Mouse (Mus musculus) CH12.LX (cell line): ENCODE results near the gene Kdm5b. TPM values are rescaled to one million over a fixed set of nuclear protein-coding genes. Genes with fewer than 3 reads are reported as not detected.

Experiments used
- DNase-seq: peaks from one replicate; pipeline ENCODE4 v3.0.0-alpha.2; 2013; ENCODE audit errors: extremely low read depth
- H3K27ac ChIP-seq: 2 replicates; pipeline ENCODE4 v1.5.1; 2012; ENCODE audit warnings: low read depth, mild to moderate bottlenecking, control low read depth, moderate library complexity; ENCODE audit not compliant: insufficient read depth
- H3K27me3 ChIP-seq: replicated peaks from 2 replicates; pipeline ENCODE3; 2012; ENCODE audit warnings: inconsistent platforms
- H3K36me3 ChIP-seq, 2 experiments: replicated peaks in 1 of 2; 2 replicates each; pipeline versions ENCODE3 to v1.6.1; 2012; ENCODE audit warnings: inconsistent platforms in 1 of 2, low read length in 1 of 2, mild to moderate bottlenecking in 1 of 2, mixed read lengths in 1 of 2, moderate library complexity in 1 of 2; ENCODE audit not compliant: control insufficient read depth in 1 of 2, insufficient read depth in 1 of 2
- H3K4me1 ChIP-seq, 2 experiments: 2 replicates each; pipeline ENCODE4 v1.6.1; 2012; ENCODE audit warnings: inconsistent platforms in 1 of 2, moderate library complexity in 1 of 2; ENCODE audit not compliant: insufficient read depth in 2 of 2, control insufficient read depth in 1 of 2
- H3K4me2 ChIP-seq: 2 replicates; pipeline ENCODE4 v1.6.1; 2012; ENCODE audit warnings: low read depth, mild to moderate bottlenecking, control low read depth; ENCODE audit not compliant: poor library complexity, insufficient read depth, severe bottlenecking
- H3K4me3 ChIP-seq, 3 experiments: fragments of 150-350 bp in 1 of 3; sonication (generic) in 1 of 3; replicated peaks in 1 of 3; 2 replicates each; pipeline versions ENCODE3 to v1.5.1; 2011 to 2012; ENCODE audit warnings: low read depth in 2 of 3, low read length in 2 of 3, mild to moderate bottlenecking in 2 of 3, moderate library complexity in 2 of 3, control low read depth in 1 of 3, improper control_type of control experiment in 1 of 3, inconsistent platforms in 1 of 3, mixed read lengths in 1 of 3; ENCODE audit not compliant: poor library complexity in 1 of 3
- H3K79me2 ChIP-seq: replicated peaks from 2 replicates; pipeline ENCODE4 v1.6.1; 2012; ENCODE audit warnings: mild to moderate bottlenecking, moderate library complexity; ENCODE audit not compliant: control insufficient read depth, poor library complexity, insufficient read depth, severe bottlenecking; ENCODE audit errors: extremely low read depth
- H3K9ac ChIP-seq: 2 replicates; pipeline ENCODE4 v1.6.1; 2012; ENCODE audit warnings: low read depth, mild to moderate bottlenecking, control low read depth, moderate library complexity; ENCODE audit not compliant: insufficient read depth
- H3K9me3 ChIP-seq: replicated peaks from 2 replicates; pipeline ENCODE3; 2012; ENCODE audit warnings: low read length, inconsistent platforms, mixed read lengths
- BHLHE40 ChIP-seq: IDR thresholded peaks from 2 replicates; pipeline ENCODE4 v1.6.1; 2011; ENCODE audit warnings: mild to moderate bottlenecking, low read depth, low read length, improper control_type of control experiment
- CHD1 ChIP-seq: IDR thresholded peaks from 2 replicates; pipeline ENCODE4 v1.6.1; 2012; ENCODE audit warnings: low read depth, low read length, improper control_type of control experiment, inconsistent platforms
- CHD2 ChIP-seq: IDR thresholded peaks from 2 replicates; pipeline ENCODE4 v1.6.1; 2011; ENCODE audit warnings: low read length, improper control_type of control experiment
- E2F4 ChIP-seq: IDR thresholded peaks from 2 replicates; pipeline ENCODE4 v1.6.1; 2011; ENCODE audit warnings: low read depth, low read length, improper control_type of control experiment; ENCODE audit not compliant: insufficient replicate concordance
- ELF1 ChIP-seq: IDR thresholded peaks from 2 replicates; pipeline ENCODE4 v1.6.1; 2014; ENCODE audit warnings: low read depth, mild to moderate bottlenecking, inconsistent platforms, low read length, improper control_type of control experiment
- EP300 ChIP-seq: IDR thresholded peaks from 2 replicates; pipeline ENCODE4 v1.6.1; 2011; ENCODE audit warnings: low read length, improper control_type of control experiment
- ETS1 ChIP-seq: conservative IDR thresholded peaks from 2 replicates; pipeline ENCODE4 v1.6.1; 2012; ENCODE audit warnings: low read depth, mild to moderate bottlenecking, inconsistent platforms, low read length, improper control_type of control experiment, moderate library complexity
- JUN ChIP-seq: IDR thresholded peaks from 2 replicates; pipeline ENCODE4 v1.6.1; 2011; ENCODE audit warnings: low read depth, mild to moderate bottlenecking, low read length, improper control_type of control experiment, moderate library complexity; ENCODE audit not compliant: insufficient read depth
- JUND ChIP-seq: conservative IDR thresholded peaks from 2 replicates; pipeline ENCODE4 v1.6.1; 2011; ENCODE audit warnings: low read depth, low read length, improper control_type of control experiment
- KAT2A ChIP-seq: IDR thresholded peaks from 2 replicates; pipeline ENCODE4 v1.6.1; 2012; ENCODE audit warnings: low read length, improper control_type of control experiment, inconsistent platforms; ENCODE audit not compliant: insufficient replicate concordance
- MAFK ChIP-seq: IDR thresholded peaks from 2 replicates; pipeline ENCODE4 v1.6.1; 2011; ENCODE audit warnings: low read length, improper control_type of control experiment; ENCODE audit not compliant: insufficient replicate concordance
- MAX ChIP-seq: IDR thresholded peaks from 2 replicates; pipeline ENCODE4 v1.6.1; 2011; ENCODE audit warnings: low read length, improper control_type of control experiment
- MAZ ChIP-seq: IDR thresholded peaks from 2 replicates; pipeline ENCODE4 v1.6.1; 2012; ENCODE audit warnings: low read depth, mild to moderate bottlenecking, inconsistent platforms, low read length, improper control_type of control experiment, moderate library complexity
- MEF2A ChIP-seq: IDR thresholded peaks from 2 replicates; pipeline ENCODE4 v1.6.1; 2014; ENCODE audit warnings: low read depth, mild to moderate bottlenecking, inconsistent platforms, low read length, improper control_type of control experiment, borderline replicate concordance
- MXI1 ChIP-seq: IDR thresholded peaks from 2 replicates; pipeline ENCODE4 v1.6.1; 2011; ENCODE audit warnings: mild to moderate bottlenecking, low read depth, low read length, improper control_type of control experiment
- MYC ChIP-seq: IDR thresholded peaks from 2 replicates; pipeline ENCODE4 v1.6.1; 2011; ENCODE audit warnings: low read depth, mild to moderate bottlenecking, improper control_type of control experiment, low read length
- NELFE ChIP-seq: IDR thresholded peaks from 2 replicates; pipeline ENCODE4 v1.6.1; 2011; ENCODE audit warnings: low read depth, low read length, improper control_type of control experiment
- NRF1 ChIP-seq: IDR thresholded peaks from 2 replicates; pipeline ENCODE4 v1.6.1; 2014; ENCODE audit warnings: low read depth, mild to moderate bottlenecking, inconsistent platforms, low read length, improper control_type of control experiment, moderate library complexity
- PAX5 ChIP-seq: IDR thresholded peaks from 2 replicates; pipeline ENCODE4 v1.6.1; 2012; ENCODE audit warnings: low read length, inconsistent platforms, mixed read lengths
- RAD21 ChIP-seq: IDR thresholded peaks from 2 replicates; pipeline ENCODE4 v1.6.1; 2011; ENCODE audit warnings: low read depth, mild to moderate bottlenecking, low read length, improper control_type of control experiment, moderate library complexity
- RCOR1 ChIP-seq: conservative IDR thresholded peaks from 2 replicates; pipeline ENCODE4 v1.6.1; 2012; ENCODE audit warnings: low read depth, mild to moderate bottlenecking, inconsistent platforms, low read length, improper control_type of control experiment
- SIN3A ChIP-seq: IDR thresholded peaks from 2 replicates; pipeline ENCODE4 v1.6.1; 2012; ENCODE audit warnings: low read length, improper control_type of control experiment, inconsistent platforms
- SMC3 ChIP-seq: IDR thresholded peaks from 2 replicates; pipeline ENCODE4 v1.6.1; 2011; ENCODE audit warnings: low read depth, low read length, improper control_type of control experiment
- TCF12 ChIP-seq: IDR thresholded peaks from 2 replicates; pipeline ENCODE4 v1.6.1; 2014; ENCODE audit warnings: low read depth, mild to moderate bottlenecking, inconsistent platforms, low read length, improper control_type of control experiment
- UBTF ChIP-seq: IDR thresholded peaks from 2 replicates; pipeline ENCODE4 v1.6.1; 2012; ENCODE audit warnings: low read depth, mild to moderate bottlenecking, inconsistent platforms, low read length, improper control_type of control experiment, moderate library complexity
- USF1 ChIP-seq: IDR thresholded peaks from 2 replicates; pipeline ENCODE4 v1.6.1; 2014; ENCODE audit warnings: low read depth, mild to moderate bottlenecking, inconsistent platforms, low read length, improper control_type of control experiment
- USF2 ChIP-seq: conservative IDR thresholded peaks from 2 replicates; pipeline ENCODE4 v1.6.1; 2011; ENCODE audit warnings: low read depth, low read length, improper control_type of control experiment
- ZC3H11A ChIP-seq: IDR thresholded peaks from 2 replicates; pipeline ENCODE4 v1.6.1; 2012; ENCODE audit warnings: low read depth, mild to moderate bottlenecking, inconsistent platforms, low read length, improper control_type of control experiment
- ZKSCAN1 ChIP-seq: IDR thresholded peaks from 2 replicates; pipeline ENCODE4 v1.6.1; 2012; ENCODE audit warnings: low read depth, inconsistent platforms, low read length, improper control_type of control experiment, borderline replicate concordance
- dilution Hi-C: fragments of 300-500 bp; cut with MboI; formaldehyde crosslinking; loops from 2 replicates; pipeline ENCODE4 v1.14.3; 2020; ENCODE audit warnings: low sequenced_read_pairs; ENCODE audit not compliant: extremely low pct_unique_long_range_greater_than_20kb, extremely low pct_ligation_motif_present
- in situ Hi-C: fragments of 300-500 bp; cut with MboI; formaldehyde crosslinking; loops from 3 replicates; pipeline ENCODE4 v1.14.3; 2019; ENCODE audit warnings: low sequenced_read_pairs, low pct_ligation_motif_present, low pct_unique_long_range_greater_than_20kb, mixed read lengths
- polyA plus RNA-seq: library from polyadenylated mRNA; unstranded; fragments of >175 nt; gene quantifications from 2 replicates; pipeline ENCODE4 v1.2.1, GENCODE M21; 2012; ENCODE audit warnings: low read depth; ENCODE audit not compliant: insufficient read length
- total RNA-seq, 2 experiments: library from RNA; depleted of rRNA; stranded (reverse); fragments of 300-350 nt in 1 of 2; fragments of >200 nt in 1 of 2; gene quantifications; 2 replicates each; pipeline ENCODE4 v1.2.3; 2012 to 2014

Gene Kdm5b
- total and polyA plus RNA-seq, 3 experiments: 1.9 to 14.3 (median 4.1) TPM

DNA sequence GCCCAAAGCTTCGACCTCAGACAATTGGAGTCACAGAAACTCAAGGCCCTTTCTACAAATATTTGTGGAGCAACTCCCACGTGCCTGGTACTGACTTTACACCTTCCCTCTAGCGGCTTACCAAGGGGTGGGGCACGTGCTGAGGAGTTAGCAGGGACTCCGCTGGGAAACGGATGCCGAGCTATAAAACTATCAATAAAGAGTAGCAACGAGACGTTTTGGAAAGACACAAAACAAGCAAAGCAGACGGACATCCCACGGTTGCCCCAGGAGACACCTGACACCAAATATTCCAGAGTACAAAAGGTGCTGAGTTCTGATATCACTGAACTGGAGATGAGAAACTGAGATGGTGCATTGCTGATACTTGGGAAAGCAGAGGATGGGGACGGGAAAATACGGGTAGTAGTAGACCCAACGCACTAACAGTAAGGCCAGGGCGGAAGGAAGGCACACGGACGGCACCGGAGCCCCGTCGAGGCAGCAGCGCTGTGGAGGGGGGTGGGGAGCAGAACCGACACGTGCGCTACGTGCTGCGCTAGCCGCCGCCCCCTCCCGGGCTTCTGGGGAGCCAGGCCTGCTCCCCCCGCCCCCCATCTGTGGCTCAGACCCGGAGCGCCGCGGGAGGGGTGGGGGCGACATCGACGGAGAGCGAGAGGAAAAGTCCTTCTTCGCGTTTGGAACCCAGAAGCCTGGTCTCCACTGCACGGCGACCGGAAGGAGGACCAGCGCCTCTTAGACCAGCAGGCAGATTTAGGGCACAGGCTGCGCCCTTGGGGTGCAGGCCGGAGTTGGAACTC lies 3.9 kb upstream of the Kdm5b start:
- peaks cover 42% of the 10 kb centered on the region for H3K27me3 ChIP-seq
- dilution Hi-C loops: no loop called here
- H3K27ac ChIP-seq: no peak overlapping the region
- no peaks in the 10 kb centered on the region for H3K36me3 ChIP-seq
- peak overlapping the region; percentile 39; the same call in 1 of the 2 replicates for H3K9ac ChIP-seq
- no peak for DNase-seq
- no peaks in the 10 kb centered on the region for H3K9me3 ChIP-seq
- H3K4me2 ChIP-seq: peak overlapping the region; percentile 39
- H3K4me3 ChIP-seq: peak overlapping the region; percentile 53 to 59 (median 57)
- peaks cover 2 to 13% of the 10 kb centered on the region in 2 experiments; a peak in 2 of 4 replicates for H3K4me1 ChIP-seq
- TF ChIP-seq MXI1 (peak; percentile 24; the same call in 1 of the 2 replicates), MAZ (no peak), SIN3A (no peak), MAX (peak; percentile 45), BHLHE40 (peak; percentile 79), UBTF (no peak), RAD21 (no peak), MAFK (no peak), JUN (no peak), USF1 (no peak), CHD2 (0 out of 2 replicates have a peak, but pooled peaks have one; percentile 43)
- in situ Hi-C loops: no loop called here
- H3K79me2 ChIP-seq: peaks cover 9% of the 10 kb centered on the region

DNA sequence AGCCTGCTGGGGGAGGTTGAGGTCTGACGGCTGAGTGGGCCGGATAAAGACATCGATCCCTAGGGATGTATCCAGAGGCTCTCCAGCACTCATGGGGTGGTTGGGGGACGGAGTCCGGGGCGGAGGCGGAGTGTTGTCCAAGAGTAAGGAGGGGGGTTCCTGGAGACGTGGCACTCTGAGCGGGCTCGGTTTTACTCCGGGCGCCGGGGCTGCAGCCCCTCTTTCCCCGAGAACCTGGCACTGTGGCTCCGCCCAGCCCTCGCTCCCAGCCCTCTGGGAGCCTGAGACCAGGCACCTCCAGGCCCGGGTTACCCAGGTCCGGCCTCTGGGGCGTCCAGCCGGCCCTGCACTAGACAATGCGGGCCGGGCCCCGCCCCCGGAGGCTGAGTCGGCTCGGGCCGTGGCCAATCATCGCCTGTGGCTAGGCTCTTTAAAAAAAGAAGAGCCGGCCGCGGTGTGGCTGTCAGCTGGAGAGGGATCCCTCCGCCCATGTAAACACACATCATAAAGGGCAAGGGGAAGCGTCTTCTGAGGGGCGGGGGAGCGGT lies 3.2 kb upstream of the Kdm5b start:
- peak; percentile 86 for DNase-seq
- Histone ChIP-seq H3K79me2 (peaks cover 15% of the 10 kb centered on the region), H3K4me1 (peaks cover 2 to 13% of the 10 kb centered on the region in 2 experiments; a peak in 2 of 4 replicates), H3K27ac (no peak overlapping the region), H3K4me2 (peak overlapping the region; percentile 76), H3K4me3 (peak overlapping the region; percentile 53 to 59 (median 57)), H3K36me3 (no peaks in the 10 kb centered on the region), H3K9me3 (no peaks in the 10 kb centered on the region), H3K27me3 (peaks cover 42% of the 10 kb centered on the region), H3K9ac (peak overlapping the region; percentile 39; the same call in 1 of the 2 replicates)
- dilution Hi-C loops: no loop called here
- in situ Hi-C loops: no loop called here
- TF ChIP-seq TCF12 (peak; percentile 84), KAT2A (peak; percentile 89), MAZ (peak; percentile 93), USF1 (no peak), JUN (no peak), MEF2A (peak; percentile 35; the same call in 1 of the 2 replicates), ZKSCAN1 (no peak), RCOR1 (no peak), EP300 (no peak), MAFK (no peak), NRF1 (peak; percentile 19; the same call in 1 of the 2 replicates), CHD1 (no peak), MYC (peak; percentile 13; the same call in 1 of the 2 replicates), NELFE (peak; percentile 75), RAD21 (no peak), JUND (no peak), E2F4 (no peak), USF2 (no peak), SIN3A (peak; percentile 100), PAX5 (no peak), SMC3 (no peak), ETS1 (peak; percentile 59), ZC3H11A (no peak), ELF1 (peak; percentile 54)
